Mouse (Mus musculus) T-helper 2 cell (primary cell): ENCODE measurements around the gene Aldh3a2.

Experiments used
- in situ Hi-C: fragments of 300-600 bp; cut with MboI, MseI; formaldehyde crosslinking; loops from one replicate; pipeline ENCODE4 v1.15.1; 2025; ENCODE audit warnings: high pct_unique_total_duplicates

The Aldh3a2 gene

DNA sequence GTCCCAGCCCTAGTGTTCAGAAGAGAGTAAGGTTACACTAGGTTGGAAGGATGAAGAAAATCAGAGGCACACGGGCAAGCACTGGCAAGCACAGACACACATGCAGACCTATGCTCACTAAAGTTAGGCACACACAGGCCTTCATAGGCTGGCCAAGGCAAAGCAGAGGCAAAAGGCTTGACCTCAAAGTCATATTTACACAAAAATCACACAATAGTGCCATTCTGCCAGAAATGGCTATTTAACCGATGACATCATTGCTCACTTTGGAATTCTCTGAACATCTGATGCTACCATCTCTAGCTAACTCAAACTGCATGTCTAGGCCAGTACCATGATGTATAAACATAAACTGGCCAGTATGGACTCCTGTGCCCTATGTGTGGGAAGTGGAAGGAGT lies 6.7 kb upstream of the Aldh3a2 start:
- in situ Hi-C loops, result no loop called here

DNA sequence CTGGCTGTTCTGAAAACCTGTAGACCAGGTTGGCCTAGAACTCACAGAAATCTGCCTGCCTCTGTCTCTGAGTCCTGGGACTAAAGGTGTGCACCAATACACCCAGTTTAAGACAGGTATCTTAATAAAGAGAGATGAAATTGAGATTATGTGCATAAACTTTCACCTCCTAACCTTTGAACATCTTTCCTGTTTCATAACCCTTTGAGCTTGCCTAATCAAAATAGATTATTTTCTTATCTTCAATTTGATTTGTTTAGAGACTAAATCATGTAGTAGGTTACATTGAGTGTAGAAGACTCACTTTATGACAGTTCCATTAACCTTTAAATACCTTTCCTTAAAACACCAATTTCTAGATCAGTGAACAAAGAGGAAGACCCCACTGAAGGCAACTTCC lies 4.3 kb upstream of the Aldh3a2 start:
- in situ Hi-C loops, result no loop called here

DNA sequence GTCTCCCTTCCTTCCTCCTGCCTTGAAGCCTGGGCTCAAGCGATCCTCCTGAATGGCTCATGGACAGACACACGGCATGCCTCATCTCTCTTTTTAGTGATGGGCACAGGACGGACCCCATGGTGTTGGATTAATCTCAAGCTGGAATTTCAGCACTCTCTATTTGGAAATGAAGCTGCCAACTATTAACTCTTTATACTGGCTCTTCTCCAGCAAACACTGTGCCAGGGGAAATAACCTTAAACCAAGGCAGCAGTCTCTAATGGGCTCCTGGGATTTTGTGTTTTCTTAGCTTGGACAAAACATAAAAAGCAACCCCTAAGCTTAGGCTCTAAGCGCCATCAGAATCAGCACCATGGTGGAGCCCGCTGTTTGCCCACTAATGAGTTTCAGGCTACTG lies 3.1 kb upstream of the Aldh3a2 start:
- in situ Hi-C loops, result no loop called here

DNA sequence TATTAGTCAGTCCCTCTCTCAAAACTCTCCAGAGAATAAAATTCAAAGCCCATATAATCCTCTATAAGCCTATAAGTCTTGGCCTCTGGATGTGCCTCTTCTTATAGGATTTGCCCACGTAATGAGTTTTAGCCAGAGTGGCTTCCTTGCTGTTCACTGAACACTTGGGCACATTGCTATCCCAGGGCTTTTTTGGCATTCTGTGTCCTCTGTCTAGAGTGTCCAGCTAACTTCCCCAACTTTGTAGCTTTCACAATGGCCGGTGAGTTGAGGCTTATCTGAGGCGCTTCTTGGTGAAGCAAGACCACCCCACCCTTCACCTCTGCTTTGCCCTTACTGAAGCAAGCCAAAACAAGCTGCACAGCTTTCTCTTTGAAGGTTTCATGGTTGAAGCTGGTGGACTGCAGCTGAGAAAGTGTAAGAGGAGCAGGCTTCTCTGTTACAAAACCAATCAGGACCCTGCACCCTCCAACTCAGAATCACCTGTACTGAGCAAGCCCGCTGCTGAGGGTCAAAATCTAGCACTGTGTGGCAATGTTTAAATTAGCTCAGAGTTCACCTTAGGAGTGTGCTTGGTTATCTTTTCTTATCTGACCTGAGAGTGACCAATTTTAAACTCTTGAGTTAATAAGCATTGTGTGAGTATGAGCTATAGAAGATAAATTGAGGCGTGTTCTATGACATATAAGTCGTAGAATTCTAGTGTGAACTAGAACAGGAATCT lies 1.5 kb upstream of the Aldh3a2 start:
- in situ Hi-C loops, result loop anchor here (10.0 kb wide), 1 partner anchor 736 kb away; no protein-coding TSS in a partner anchor

DNA sequence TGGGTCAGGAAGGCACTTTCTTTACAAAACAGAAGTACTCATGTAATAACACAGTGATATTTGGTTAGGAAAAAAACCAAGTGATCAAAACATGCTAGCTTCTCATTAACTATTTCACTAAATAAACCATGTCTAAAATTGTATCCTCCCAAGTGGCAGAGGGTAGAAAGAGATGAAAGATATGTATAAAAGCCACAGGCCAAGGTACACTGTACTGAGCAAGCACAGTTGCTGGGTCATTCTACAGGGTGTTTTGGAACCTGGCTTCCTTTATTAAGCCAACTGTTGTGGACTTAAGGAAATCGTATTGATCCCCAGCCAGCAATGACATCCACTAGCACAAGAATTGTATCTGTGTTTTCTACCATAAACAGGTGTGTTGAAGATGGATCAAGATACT lies 3.4 kb downstream of the Aldh3a2 start:
- in situ Hi-C loops, result loop anchor here (10.0 kb wide), 1 partner anchor 741 kb away; no protein-coding TSS in a partner anchor

DNA sequence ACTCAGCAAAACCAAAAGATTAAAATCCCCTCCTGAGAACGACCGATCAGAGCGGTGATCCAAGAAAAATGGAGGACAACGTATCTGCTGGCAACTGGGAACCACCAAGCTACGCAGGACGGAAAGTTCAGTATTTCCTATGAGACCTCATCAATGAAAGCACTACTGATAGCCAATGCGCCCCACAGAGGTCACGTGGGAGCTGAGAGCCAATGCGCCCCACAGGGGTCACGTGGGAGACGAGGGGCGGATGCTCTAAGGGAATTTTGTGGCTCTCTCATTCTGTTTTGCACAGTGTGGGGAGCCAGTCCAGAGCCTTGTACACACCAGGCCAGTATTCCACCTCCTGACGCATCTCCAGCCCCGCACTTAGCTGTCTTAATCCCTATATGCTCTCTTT lies 4.7 kb downstream of the Aldh3a2 start:
- in situ Hi-C loops, result loop anchor here (10.0 kb wide), 1 partner anchor 742 kb away; no protein-coding TSS in a partner anchor

DNA sequence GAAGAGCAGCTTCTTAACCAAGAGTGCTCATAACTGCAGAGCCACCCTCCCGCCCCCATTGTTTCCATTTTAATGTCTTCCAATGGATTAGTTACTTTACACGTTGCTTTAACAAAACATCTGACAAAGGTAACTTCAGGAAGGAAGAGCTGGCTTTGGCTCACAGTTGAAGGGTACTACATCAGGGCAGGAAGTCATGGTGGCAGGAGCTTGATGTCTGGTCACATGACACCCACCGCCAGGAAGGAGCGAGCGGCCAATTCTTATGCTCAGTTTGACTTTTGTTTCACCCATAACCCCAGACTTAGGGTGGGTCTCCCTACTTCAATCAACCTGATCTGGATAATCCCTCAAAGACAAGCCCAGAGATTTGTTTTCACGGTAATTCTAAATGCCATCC lies 8.2 kb downstream of the Aldh3a2 start:
- in situ Hi-C loops, result no loop called here

DNA sequence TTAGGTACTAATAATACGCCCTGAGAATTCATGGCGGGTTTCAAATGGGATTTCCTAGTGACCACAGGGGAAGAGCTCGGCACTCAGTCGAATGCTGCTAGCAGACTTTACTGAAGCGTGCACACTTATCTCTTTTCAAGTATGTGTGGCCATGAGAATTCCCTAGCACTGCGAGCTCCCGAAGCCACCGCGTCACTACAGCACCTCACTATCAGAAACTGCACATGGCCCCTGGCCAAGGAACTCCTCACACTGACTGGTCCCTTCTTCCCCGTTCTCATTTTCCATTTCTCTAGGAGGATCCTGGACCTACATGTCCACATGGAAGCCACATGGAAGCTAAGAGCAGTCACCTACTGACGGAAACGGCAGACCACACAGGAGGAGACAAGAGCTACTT lies 14.5 kb downstream of the Aldh3a2 start:
- in situ Hi-C loops, result no loop called here

DNA sequence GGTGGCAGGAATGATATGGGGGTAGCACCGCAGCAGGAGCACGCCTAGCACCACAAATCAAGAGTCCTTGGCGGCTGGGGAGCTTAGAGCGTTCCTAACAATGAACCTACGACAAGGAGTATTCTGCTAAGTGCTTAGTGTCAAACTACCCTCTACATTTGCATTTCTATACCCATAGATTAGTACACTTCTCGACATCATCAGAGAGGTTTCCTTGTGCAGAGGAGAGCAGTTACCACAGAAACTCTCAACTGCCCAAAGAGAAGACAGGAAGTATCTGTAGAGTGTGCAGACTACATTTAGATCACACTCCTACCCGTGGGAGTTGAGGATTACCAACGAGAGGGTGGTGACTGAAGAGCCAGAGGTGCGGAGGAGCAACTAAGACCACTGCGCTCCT lies 15.5 kb downstream of the Aldh3a2 start:
- in situ Hi-C loops, result no loop called here

DNA sequence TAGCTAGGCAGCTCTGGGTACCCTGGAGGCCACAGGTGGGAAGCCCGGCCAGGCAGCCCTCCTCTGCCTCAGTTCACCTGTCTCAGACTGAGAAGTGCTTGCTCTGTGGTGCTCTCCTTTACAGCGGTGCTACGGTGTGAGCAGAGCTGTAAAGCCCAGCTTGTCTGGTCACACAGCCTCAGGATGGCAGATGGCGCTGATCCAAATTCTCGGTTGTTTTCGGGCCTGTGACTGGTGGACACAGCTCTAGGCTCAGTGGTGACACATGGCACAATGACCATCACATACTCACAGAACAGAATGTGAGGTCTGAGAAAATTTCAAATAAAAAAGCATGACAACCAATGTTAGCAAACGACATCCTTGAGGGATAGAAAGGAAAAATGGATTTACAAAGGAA lies 22.9 kb downstream of the Aldh3a2 start:
- in situ Hi-C loops, result loop anchor here (5.0 kb wide), 1 partner anchor 38 kb away; no protein-coding TSS in a partner anchor

DNA sequence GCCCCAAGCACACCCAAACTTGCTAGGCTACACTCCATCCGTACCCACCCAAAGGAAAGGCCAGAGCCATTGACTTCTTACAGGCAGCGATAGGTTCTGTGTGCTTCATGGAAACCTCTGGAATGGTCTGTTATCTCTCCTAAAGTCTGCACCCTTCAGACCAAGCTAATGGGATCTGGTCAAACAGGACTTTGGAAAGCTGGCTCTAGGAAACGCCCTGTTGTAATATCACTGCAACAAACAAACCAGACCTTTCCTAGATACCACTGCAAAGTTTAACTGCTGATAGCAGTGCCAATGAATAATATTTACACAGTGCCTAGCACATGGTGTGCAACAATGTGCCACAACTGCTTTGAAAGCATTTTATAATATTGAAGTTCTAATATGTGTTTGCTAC lies 31.2 kb downstream of the Aldh3a2 start:
- in situ Hi-C loops, result no loop called here

DNA sequence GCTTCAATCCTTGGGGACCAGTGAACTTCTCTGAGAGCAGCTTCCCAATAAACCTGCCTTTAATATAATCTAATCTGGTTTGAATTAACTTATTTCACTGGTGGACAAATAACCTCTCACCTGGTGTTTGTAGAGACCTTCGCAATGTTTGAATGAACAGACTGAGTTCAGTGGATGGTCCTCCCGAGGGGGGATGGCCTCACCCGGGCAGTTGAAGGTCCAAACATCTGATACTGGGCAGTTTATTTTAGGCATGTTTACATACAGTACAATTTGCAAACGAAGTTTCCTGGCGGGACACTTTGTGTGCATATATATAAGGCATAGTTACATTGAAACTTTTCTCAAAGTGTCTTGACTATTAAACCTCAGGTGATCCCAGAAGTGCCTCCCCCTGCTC lies 33.1 kb downstream of the Aldh3a2 start:
- in situ Hi-C loops, result no loop called here

DNA sequence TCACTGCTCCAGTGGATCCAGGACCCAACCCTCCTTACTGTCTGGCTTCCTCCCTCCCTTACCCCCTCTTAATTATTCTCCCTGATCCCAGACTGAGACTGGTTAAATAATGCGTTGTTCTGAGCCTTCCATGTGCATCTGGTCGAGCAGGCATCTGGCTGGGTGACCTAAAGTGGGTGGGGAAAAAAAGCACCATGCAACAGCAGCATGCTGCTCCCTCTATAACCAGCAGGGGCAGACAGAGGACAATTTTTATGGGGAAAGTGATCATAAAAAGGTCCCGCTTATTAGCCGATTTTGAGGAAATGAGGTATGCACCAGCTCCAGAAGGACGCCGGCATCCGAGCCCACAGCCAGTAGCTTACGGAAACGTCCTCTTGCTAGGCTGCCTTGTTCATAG lies 35.9 kb downstream of the Aldh3a2 start:
- in situ Hi-C loops, result no loop called here

DNA sequence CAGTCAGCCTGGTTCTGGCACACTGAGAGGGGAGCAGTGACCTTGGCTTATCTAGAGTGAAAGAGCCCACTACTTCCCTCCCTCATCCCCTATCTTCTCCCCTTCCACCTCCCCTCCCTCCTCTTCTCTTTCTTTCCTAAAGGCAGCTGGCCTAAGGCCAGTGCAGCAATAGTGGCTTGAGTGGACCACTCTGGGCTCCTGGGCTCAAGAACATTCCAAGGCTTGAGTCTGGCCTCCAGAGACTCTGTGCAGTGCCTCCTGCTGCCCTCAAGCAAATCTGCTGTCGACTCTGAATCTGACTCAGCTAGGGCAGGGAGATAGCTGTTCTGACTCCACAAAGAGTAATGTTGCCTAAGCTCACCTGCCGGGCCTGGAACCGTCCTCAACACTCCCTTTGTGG lies 38.9 kb downstream of the Aldh3a2 start:
- in situ Hi-C loops, result loop anchor here (10.0 kb wide), 1 partner anchor 224 kb away; no protein-coding TSS in a partner anchor

DNA sequence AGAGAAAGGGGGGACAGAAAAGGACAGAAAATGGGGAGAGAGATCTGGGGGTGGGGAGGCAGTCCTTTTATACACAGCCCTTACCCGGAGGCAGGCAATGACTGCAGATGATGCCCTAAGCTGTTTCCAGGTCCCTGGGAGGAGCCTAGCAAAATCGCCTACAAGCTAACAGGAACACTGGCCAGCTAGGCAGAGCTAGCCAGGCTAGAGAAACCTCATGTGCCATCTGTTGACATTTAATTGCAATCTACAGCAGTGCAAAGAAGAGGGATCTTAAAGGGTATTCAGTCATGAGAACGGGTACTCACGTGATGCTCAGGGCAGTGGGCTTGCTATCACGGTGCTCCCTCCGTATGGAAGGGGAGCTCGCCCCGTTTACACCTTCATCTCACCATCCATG lies 39.4 kb downstream of the Aldh3a2 start:
- in situ Hi-C loops, result loop anchor here (10.0 kb wide), 1 partner anchor 223 kb away; no protein-coding TSS in a partner anchor

DNA sequence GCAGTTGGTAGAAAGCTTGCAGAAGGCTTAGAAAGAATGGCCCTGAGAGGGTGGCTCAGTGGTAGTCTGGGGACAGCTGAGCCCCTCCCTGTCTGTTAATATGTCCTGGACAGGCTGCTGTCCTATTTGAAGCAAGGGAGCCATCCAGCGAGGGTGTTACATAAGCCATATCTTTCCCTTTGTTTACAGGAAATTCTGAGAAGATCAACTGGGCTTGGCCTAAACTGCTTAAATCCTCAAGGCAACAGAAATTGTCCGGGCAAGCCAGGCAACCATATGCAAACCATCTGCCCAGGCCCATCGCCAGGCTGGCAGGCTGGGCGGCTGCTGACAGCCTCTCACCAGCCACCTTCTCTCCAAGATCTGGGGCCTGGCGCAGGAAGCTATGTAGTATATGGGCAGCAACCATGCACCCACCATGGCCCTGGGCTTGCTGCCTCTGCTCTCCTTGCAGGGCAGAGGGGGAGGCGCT lies 41.3 kb downstream of the Aldh3a2 start:
- in situ Hi-C loops, result loop anchor here (10.0 kb wide), 1 partner anchor 221 kb away; no protein-coding TSS in a partner anchor

DNA sequence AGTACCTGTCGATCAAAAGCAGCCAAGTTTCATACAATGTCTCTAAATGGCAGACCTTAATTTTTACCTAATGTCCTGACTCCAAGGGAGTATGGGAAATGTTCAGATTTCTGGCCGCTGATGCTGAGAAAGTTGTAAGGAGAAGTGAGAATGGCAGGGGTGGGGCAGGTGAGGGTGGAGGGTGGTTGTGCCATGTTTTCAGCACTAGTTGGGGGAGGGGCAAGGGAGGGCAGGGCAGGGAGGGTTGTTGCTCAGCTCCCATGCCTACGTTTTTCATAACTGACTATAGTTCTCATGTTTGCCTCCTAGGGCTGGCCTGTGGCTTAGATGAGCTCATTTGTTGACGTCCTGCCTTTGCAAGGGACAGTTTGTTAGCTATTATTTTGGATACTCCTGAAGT lies 41.8 kb downstream of the Aldh3a2 start:
- in situ Hi-C loops, result loop anchor here (10.0 kb wide), 1 partner anchor 221 kb away; no protein-coding TSS in a partner anchor

DNA sequence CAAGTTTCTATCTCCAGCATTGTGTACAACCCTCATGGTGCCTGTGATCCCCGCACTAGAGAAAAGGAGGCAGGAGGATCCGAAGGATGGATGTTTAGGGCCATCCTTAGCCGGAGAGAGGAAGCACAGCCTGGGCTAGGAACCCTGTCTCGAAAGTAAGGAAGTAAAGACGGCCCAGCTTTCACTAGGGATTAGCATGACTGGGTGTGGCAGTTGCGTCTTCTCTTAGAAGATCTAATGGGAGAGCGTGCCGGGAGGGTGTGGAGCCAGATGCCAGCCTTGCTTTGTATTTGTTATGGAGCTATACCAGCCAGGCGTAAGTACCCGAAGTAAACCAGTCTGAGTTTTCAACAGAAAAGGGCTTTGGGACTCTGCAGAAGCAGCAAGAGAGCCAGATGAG lies 42.4 kb downstream of the Aldh3a2 start:
- in situ Hi-C loops, result loop anchor here (10.0 to 25.0 kb wide), 2 partner anchors 162 to 220 kb away; partner anchors contain the start of gene Slc47a1

DNA sequence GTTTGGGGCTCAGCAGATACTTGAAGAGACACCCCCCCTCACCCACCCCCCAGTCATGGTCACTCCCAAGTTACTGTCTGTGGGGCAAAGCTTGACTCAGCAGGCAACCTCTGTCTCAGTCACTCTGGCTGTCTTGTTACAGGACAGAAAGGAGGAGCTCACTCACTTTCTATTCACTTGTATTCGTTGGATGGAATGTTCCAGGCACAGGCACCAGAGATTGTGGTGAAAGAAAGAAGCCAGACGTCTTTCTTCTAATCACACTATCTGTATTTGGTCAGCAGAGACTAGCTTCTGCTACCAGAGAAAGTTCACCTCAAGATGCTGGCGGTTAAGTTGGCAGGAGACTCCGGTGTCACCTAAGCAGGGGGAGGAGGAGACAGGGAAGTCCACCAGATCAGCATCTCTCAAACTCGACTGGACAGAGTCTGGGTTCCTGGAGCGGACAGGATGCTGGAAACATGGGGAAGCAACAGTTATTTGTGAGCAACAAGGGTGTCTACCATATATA lies 43.0 kb downstream of the Aldh3a2 start:
- in situ Hi-C loops, result loop anchor here (10.0 to 25.0 kb wide), 2 partner anchors 163 to 219 kb away; partner anchors contain the start of gene Slc47a1

DNA sequence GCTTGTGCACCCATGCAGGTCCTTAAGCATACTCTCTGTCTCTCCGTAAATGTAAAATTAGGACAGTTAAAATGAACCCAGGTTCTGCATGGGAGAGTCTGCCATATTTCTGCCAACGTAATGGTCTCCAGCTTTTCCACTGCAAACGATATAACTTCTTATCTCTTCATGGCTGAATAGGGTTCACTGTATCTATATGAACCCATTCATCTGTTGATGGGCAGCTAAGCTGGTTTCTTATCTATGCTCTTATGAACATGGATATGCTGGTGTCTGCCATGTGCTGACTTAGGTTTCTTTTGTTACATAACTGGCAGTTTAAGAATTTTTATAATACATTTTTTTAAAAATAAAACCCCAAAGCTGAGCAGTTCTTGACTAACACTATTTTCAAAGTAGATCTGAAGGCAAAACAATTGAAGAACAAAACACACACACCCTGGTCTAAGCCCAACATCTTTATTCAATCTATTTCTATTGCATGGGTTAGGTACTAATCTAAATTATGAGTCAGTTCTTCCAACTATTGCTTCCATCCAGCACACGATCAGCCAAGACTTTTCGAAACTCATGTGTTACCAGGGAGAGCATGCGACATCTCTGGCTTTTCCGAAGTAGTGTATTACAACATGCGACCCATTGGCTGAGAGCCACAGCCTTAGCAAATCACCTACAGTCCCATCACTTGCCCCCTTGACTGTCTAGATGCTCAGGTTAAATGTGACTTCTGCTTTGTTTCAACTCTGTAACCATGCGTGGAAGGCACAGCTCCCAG lies 44.1 kb downstream of the Aldh3a2 start:
- in situ Hi-C loops, result loop anchor here (10.0 to 25.0 kb wide), 2 partner anchors 164 to 218 kb away; partner anchors contain the start of gene Slc47a1

DNA sequence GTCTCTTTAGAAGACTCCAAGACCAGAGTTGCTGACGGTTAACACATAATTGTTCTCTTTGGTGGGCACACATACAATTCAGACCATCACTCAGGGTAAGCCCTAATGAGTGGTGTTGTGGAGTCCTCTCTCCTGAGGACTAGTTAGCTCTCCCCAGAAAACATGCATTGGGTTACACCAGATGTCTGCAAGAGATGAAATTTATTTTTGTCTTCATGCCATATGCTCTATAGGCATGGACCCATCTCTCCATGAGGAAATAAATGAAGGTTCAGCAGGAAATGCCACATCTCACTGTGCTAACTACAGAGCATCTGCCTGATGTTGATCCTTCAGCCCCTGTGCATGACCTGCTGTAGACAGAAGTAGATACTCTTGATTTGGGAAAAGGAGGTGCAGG lies 45.3 kb downstream of the Aldh3a2 start:
- in situ Hi-C loops, result loop anchor here (10.0 to 25.0 kb wide), 2 partner anchors 165 to 217 kb away; partner anchors contain the start of gene Slc47a1
